Comparison of ENCODE assay signal across 14 mouse cellular contexts in genomic region chr7:80796805-80797567, GRCm38 (mm10).
"Had no signal": no experiment of that assay in that cellular context is flagged by ENCODE, and none has a peak within 500 bp of the region (broad histone marks: within the 10 kb centered on the region; RNA-seq: fewer than 3 reads in every experiment).

No protein-coding gene starts in this region.

- H3K4me2 ChIP-seq: hindbrain, embryonic 14.5 days; intestine, embryonic 15.5 days; liver, embryonic 12.5 days; neural tube, embryonic 15.5 days had no signal

- ATAC-seq: intestine, embryonic 15.5 days; liver, embryonic 12.5 days had no signal

- H3K9ac ChIP-seq: hindbrain, embryonic 14.5 days; intestine, embryonic 15.5 days; liver, embryonic 12.5 days; neural tube, embryonic 15.5 days had no signal

- H3K27me3 ChIP-seq: intestine, embryonic 15.5 days; liver, embryonic 12.5 days; neural tube, embryonic 15.5 days had no signal

- H3K4me3 ChIP-seq: intestine, embryonic 15.5 days; layer of hippocampus, adult 2 months; liver, embryonic 12.5 days; midbrain, embryonic 10.5 days; myocyte; neural tube, embryonic 15.5 days had no signal

- H3K9me3 ChIP-seq: intestine, embryonic 15.5 days; liver, embryonic 12.5 days; neural tube, embryonic 15.5 days had no signal

- DNase-seq: kidney, adult 18-20 months; kidney, postnatal 36 days; midbrain, embryonic 14.5 days; right cerebral cortex, adult 18-20 months; right cerebral cortex, postnatal 25 days; thymus, adult 18-20 months; thymus, postnatal 14 days had no signal

- H3K27ac ChIP-seq: hindbrain, embryonic 14.5 days; intestine, embryonic 15.5 days; layer of hippocampus, adult 2 months; liver, embryonic 12.5 days; midbrain, embryonic 10.5 days; neural tube, embryonic 15.5 days had no signal
